Mouse (Mus musculus): ENCODE results near the gene 3110082I17Rik. TPM values are rescaled to one million over a fixed set of nuclear protein-coding genes. Genes with fewer than 3 reads are reported as not detected.

Gene 3110082I17Rik
- total and polyA plus RNA-seq, 3 experiments: 41.2 to 100.0 (median 46.9) TPM

GRCm38 (mm10) chr5:139410056-139410455 is 50.3 kb downstream of the 3110082I17Rik start:
- in situ Hi-C loops (cut with MboI; ENCODE audit: low pct_ligation_motif_present, low pct_unique_long_range_greater_than_20kb, low sequenced_read_pairs): no loop called here
- Histone ChIP-seq H3K36me3 (replicated peaks in 1 of 2; ENCODE audit: control insufficient read depth in 1 of 2, insufficient read depth in 1 of 2, low read length in 1 of 2) (peaks cover 3 to 62% of the 10 kb centered on the region in 2 experiments), H3K4me2 (ENCODE audit: insufficient read depth, low read depth, poor library complexity, severe bottlenecking) (no peak overlapping the region), H3K4me3 (replicated peaks in 1 of 3; ENCODE audit: low read depth in 2 of 3, low read length in 2 of 3, poor library complexity in 1 of 3) (no peak overlapping the region), H3K27me3 (replicated peaks) (no peaks in the 10 kb centered on the region), H3K9ac (ENCODE audit: insufficient read depth, low read depth) (no peak overlapping the region), H3K9me3 (replicated peaks; ENCODE audit: low read length) (no peaks in the 10 kb centered on the region), H3K79me2 (replicated peaks; ENCODE audit: control insufficient read depth, extremely low read depth, insufficient read depth, poor library complexity, severe bottlenecking) (no peaks in the 10 kb centered on the region), H3K27ac (ENCODE audit: insufficient read depth, low read depth) (no peak overlapping the region), H3K4me1 (ENCODE audit: control insufficient read depth in 1 of 2, insufficient read depth in 2 of 2) (peaks cover 11 to 54% of the 10 kb centered on the region in 2 experiments)
- no peak for DNase-seq (ENCODE audit: extremely low read depth)
- TF ChIP-seq HCFC1 (IDR thresholded peaks at IDR 0.05; ENCODE audit: low read depth, low read length): no peak
- no peak for TF ChIP-seq UBTF (IDR thresholded peaks at IDR 0.05; ENCODE audit: low read depth, low read length)
- no peak for TF ChIP-seq ZMIZ1 (IDR thresholded peaks at IDR 0.05; ENCODE audit: low read depth, low read length)
- TF ChIP-seq SIN3A (IDR thresholded peaks at IDR 0.05; ENCODE audit: low read length): no peak
- TF ChIP-seq MYC (IDR thresholded peaks at IDR 0.05; ENCODE audit: low read depth, low read length): no peak
- TF ChIP-seq KAT2A (IDR thresholded peaks at IDR 0.05; ENCODE audit: insufficient replicate concordance, low read length): no peak
- TF ChIP-seq NRF1 (IDR thresholded peaks at IDR 0.05; ENCODE audit: low read depth, low read length): no peak
- no peak for TF ChIP-seq CHD1 (IDR thresholded peaks at IDR 0.05; ENCODE audit: low read depth, low read length)
- dilution Hi-C loops (cut with MboI; ENCODE audit: extremely low pct_ligation_motif_present, extremely low pct_unique_long_range_greater_than_20kb, low sequenced_read_pairs): no loop called here

- no peak overlapping the region for H3K27ac ChIP-seq (ENCODE audit: insufficient read depth, low read depth)
- dilution Hi-C loops (cut with MboI; ENCODE audit: extremely low pct_ligation_motif_present, extremely low pct_unique_long_range_greater_than_20kb, low sequenced_read_pairs) (no loop called here), in situ Hi-C loops (cut with MboI; ENCODE audit: low pct_ligation_motif_present, low pct_unique_long_range_greater_than_20kb, low sequenced_read_pairs) (no loop called here)
- no peaks in the 10 kb centered on the region for H3K9me3 ChIP-seq (replicated peaks; ENCODE audit: low read length)
- no peaks in the 10 kb centered on the region for H3K79me2 ChIP-seq (replicated peaks; ENCODE audit: control insufficient read depth, extremely low read depth, insufficient read depth, poor library complexity, severe bottlenecking)
- no peaks in the 10 kb centered on the region for H3K27me3 ChIP-seq (replicated peaks)
- DNase-seq (ENCODE audit: extremely low read depth): peak; percentile 34
- no peak overlapping the region for H3K4me2 ChIP-seq (ENCODE audit: insufficient read depth, low read depth, poor library complexity, severe bottlenecking)
- peaks cover under 1 to 59% of the 10 kb centered on the region in 2 experiments for H3K36me3 ChIP-seq (replicated peaks in 1 of 2; ENCODE audit: control insufficient read depth in 1 of 2, insufficient read depth in 1 of 2, low read length in 1 of 2)
- H3K4me1 ChIP-seq (ENCODE audit: control insufficient read depth in 1 of 2, insufficient read depth in 2 of 2): peaks cover 11 to 60% of the 10 kb centered on the region in 2 experiments
- H3K9ac ChIP-seq (ENCODE audit: insufficient read depth, low read depth): no peak overlapping the region
- H3K4me3 ChIP-seq (replicated peaks in 1 of 3; ENCODE audit: low read depth in 2 of 3, low read length in 2 of 3, poor library complexity in 1 of 3): no peak overlapping the region
- no peak for TF ChIP-seq MXI1 (IDR thresholded peaks at IDR 0.05; ENCODE audit: low read depth, low read length)
- TF ChIP-seq ETS1 (conservative IDR thresholded peaks at IDR 0.05; ENCODE audit: low read depth, low read length): peak; percentile 17; the same call in 1 of the 2 replicates
These were observed 50.9 kb downstream of the 3110082I17Rik start for GRCm38 (mm10) chr5:139409412-139409811.

GRCm38 (mm10) chr5:139408511-139408910 is 51.8 kb downstream of the 3110082I17Rik start:
- DNase-seq (ENCODE audit: extremely low read depth): peak; percentile 68

More at GRCm38 (mm10) chr5:139408511-139408910, 51.8 kb downstream of the 3110082I17Rik start:
- dilution Hi-C loops (cut with MboI; ENCODE audit: extremely low pct_ligation_motif_present, extremely low pct_unique_long_range_greater_than_20kb, low sequenced_read_pairs): no loop called here
- TF ChIP-seq ZNF384 (IDR thresholded peaks at IDR 0.05; ENCODE audit: low read depth, low read length) (no peak), HCFC1 (IDR thresholded peaks at IDR 0.05; ENCODE audit: low read depth, low read length) (no peak), CTCF (conservative IDR thresholded peaks at IDR 0.05 in 1 of 2, IDR thresholded peaks at IDR 0.05 in 1 of 2; ENCODE audit: low read depth in 2 of 2, low read length in 2 of 2) (no peak), RCOR1 (conservative IDR thresholded peaks at IDR 0.05; ENCODE audit: low read depth, low read length) (no peak), BHLHE40 (IDR thresholded peaks at IDR 0.05; ENCODE audit: low read depth, low read length) (no peak), NRF1 (IDR thresholded peaks at IDR 0.05; ENCODE audit: low read depth, low read length) (no peak), ETS1 (conservative IDR thresholded peaks at IDR 0.05; ENCODE audit: low read depth, low read length) (no peak), ELF1 (IDR thresholded peaks at IDR 0.05; ENCODE audit: low read depth, low read length) (no peak; the same call in 1 of the 2 replicates), POLR2AphosphoS2 (IDR thresholded peaks at IDR 0.05; ENCODE audit: low read depth, low read length) (no peak), MAFK (IDR thresholded peaks at IDR 0.05; ENCODE audit: insufficient replicate concordance, low read length) (no peak), RAD21 (IDR thresholded peaks at IDR 0.05; ENCODE audit: low read depth, low read length) (no peak), MYC (IDR thresholded peaks at IDR 0.05; ENCODE audit: low read depth, low read length) (no peak), MXI1 (IDR thresholded peaks at IDR 0.05; ENCODE audit: low read depth, low read length) (no peak), TCF12 (IDR thresholded peaks at IDR 0.05; ENCODE audit: low read depth, low read length) (no peak), SMC3 (IDR thresholded peaks at IDR 0.05; ENCODE audit: low read depth, low read length) (no peak), ZC3H11A (IDR thresholded peaks at IDR 0.05; ENCODE audit: low read depth, low read length) (no peak)
- Histone ChIP-seq H3K36me3 (replicated peaks in 1 of 2; ENCODE audit: control insufficient read depth in 1 of 2, insufficient read depth in 1 of 2, low read length in 1 of 2) (peaks cover 0 to 57% of the 10 kb centered on the region in 2 experiments), H3K9ac (ENCODE audit: insufficient read depth, low read depth) (no peak overlapping the region), H3K9me3 (replicated peaks; ENCODE audit: low read length) (no peaks in the 10 kb centered on the region), H3K27ac (ENCODE audit: insufficient read depth, low read depth) (0 out of 2 replicates have a peak overlapping the region, but pooled peaks have one; percentile 6), H3K4me2 (ENCODE audit: insufficient read depth, low read depth, poor library complexity, severe bottlenecking) (no peak overlapping the region), H3K4me3 (replicated peaks in 1 of 3; ENCODE audit: low read depth in 2 of 3, low read length in 2 of 3, poor library complexity in 1 of 3) (peak overlapping the region in 1 of 3 experiments; percentile 41), H3K4me1 (ENCODE audit: control insufficient read depth in 1 of 2, insufficient read depth in 2 of 2) (peaks cover 14 to 69% of the 10 kb centered on the region in 2 experiments), H3K27me3 (replicated peaks) (no peaks in the 10 kb centered on the region), H3K79me2 (replicated peaks; ENCODE audit: control insufficient read depth, extremely low read depth, insufficient read depth, poor library complexity, severe bottlenecking) (no peaks in the 10 kb centered on the region)
- in situ Hi-C loops (cut with MboI; ENCODE audit: low pct_ligation_motif_present, low pct_unique_long_range_greater_than_20kb, low sequenced_read_pairs): no loop called here

Measured in CH12.LX (cell line).